Mouse (Mus musculus) cerebellum, adult 18-20 months (tissue): ENCODE results near the gene Clba1.
A peak's percentile ranks its signal among the peaks of the same experiment; 100 is the strongest.

Experiments
- DNase-seq, 2 experiments: peaks; one replicate each; pipeline ENCODE4 v3.0.0; 2021

Clba1 gene

GRCm38 (mm10) chr12:112808587-112809364, at the start of gene Clba1:
Gene Clba1, plus strand, starts transcription at chr12:112808937.
- DNase-seq = peak; percentile 94 to 96

- no peak for DNase-seq
Measured at GRCm38 (mm10) chr12:112759471-112759870, 49.3 kb upstream of the Clba1 start.

- DNase-seq = no peak
Measured at GRCm38 (mm10) chr12:112760154-112760926, 48.4 kb upstream of the Clba1 start, which contains the start of gene Pld4. Gene Pld4, plus strand, starts transcription at chr12:112760655.

GRCm38 (mm10) chr12:112761411-112761810, 47.3 kb upstream of the Clba1 start:
- DNase-seq = no peak

- no peak for DNase-seq
Measured at GRCm38 (mm10) chr12:112762018-112762417, 46.7 kb upstream of the Clba1 start.

DNA sequence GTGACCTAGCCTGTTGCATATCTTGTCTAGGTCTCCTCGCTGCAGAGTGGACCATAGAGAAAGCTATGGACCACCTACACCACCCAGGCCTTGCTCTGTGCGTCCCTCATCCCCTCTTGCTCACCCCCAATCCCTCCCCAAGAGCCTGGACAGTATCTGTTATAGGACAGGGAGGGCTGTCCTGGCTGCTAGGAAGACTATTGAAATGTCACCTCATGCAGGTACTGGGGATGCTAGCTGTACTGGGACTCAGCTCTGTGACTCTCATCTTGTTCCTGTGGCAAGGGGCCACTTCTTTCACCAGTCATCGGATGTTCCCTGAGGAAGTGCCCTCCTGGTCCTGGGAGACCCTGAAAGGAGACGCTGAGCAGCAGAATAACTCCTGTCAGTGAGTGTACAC, 45.6 kb upstream of the Clba1 start:
- DNase-seq = no peak

DNA sequence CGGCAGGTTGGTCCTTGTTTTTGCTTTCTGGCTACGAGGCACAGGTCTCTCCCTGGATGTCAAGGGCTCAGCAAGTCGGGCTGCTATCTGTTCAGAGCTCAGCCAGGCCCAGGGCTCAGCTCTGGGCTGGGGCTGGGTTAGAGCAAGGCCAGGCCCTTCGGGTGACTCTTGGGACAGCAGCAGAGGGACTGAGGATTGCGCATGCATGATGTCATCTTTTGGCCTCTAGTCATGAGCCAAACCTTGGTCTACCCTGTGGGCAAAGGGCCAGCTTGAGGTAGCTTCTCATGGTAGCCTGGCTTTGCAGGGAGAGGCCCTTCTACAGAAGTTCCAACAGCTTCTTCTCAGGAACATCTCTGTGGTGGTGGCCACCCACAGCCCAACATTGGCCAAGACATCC, 44.6 kb upstream of the Clba1 start:
- no peak for DNase-seq

DNA sequence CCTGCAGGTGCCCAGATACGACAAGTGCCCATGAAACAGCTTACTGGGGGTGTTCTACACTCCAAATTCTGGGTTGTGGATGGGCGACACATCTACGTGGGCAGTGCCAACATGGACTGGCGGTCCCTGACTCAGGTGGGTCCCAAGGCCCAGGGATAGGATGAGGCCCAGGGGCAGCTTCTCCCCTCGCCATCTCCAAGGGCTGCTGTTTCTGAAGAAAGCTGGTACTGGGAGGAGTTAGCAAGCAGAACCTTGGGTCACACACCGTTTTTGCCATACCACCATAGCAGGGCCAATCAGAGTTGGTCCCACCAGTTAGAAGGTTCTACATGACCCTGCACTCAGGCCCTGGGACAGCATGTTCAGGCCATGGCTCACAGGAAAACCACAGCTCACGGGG, 43.7 kb upstream of the Clba1 start:
- DNase-seq = no peak

DNA sequence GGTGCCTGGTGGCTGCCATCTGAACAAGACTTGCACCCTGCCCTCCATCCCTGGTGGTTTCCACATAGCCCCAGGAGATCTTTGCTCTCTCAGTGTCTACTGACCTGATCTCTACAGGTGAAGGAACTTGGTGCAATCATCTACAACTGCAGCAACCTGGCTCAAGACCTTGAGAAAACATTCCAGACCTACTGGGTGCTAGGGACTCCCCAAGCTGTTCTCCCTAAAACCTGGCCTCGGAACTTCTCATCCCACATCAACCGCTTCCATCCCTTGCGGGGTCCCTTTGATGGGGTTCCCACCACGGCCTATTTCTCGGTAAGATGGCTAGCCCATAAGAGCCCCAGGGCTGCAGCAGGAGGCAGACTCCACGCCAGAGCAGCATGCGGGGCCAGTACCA, 42.2 kb upstream of the Clba1 start:
- no peak for DNase-seq

- no peak for DNase-seq
Measured at GRCm38 (mm10) chr12:112767036-112767890, 41.5 kb upstream of the Clba1 start.

- DNase-seq = no peak
Measured at GRCm38 (mm10) chr12:112768166-112768565, 40.6 kb upstream of the Clba1 start.

GRCm38 (mm10) chr12:112769031-112769430, 39.7 kb upstream of the Clba1 start:
- DNase-seq = no peak

DNA sequence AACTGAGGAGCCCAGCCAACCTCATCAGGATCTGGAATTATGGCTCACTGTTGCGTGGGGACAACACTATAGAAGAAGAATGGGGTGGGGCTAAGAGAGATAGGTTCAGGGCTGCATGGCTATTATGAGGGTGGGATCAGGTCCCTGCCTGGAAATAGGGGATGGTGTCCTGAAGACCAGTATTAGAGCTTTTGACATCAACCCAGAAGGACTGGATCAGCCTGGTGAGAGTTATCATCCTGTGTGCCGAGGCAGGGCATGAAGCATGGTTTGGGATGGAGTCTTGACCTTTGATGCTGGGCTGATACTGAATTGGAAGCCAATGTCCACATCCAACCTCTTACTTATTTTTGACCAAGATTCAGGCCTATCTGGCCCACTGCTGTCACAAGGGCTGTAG, 39.0 kb upstream of the Clba1 start:
- no peak for DNase-seq

GRCm38 (mm10) chr12:112770396-112770795, 38.3 kb upstream of the Clba1 start:
- DNase-seq = no peak

DNA sequence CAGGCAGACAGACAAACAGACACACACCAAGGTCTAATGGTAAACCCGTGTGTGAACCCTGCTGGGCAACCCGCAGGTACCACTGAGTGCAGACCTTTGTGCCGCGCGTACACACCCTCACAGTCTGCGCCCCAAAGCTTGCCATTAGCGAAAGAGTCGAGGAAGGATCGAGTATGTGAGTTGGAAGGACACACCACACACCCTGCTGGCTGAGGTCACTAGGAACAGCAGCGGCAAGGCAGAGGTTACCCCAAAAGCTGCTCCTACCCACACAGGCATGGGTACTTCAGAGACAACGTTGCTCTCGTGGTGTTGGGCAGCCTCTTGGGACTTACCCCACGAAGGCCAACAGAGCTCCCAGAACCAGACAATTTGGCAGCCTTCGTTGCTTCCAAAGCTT, 36.4 kb upstream of the Clba1 start:
- no peak for DNase-seq

DNA sequence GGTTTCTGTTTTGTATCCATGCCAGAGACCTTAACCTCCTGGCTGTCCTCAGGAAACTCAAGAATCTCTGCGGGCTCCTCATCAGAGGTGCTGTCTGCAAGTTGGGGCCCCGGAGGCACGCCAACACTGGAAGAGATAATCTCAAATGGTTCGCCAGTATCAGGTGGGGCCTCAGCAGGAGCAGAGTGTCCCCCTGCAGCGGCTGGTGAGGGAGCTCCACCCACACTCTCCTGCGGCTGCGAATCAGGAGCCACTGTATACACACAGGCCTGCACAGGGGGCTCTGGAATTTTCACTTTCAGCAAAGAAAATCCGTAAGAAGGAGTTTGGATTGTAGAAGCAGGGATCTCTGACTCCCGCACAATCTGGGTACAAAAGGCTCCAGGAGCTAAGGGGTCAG, 35.4 kb upstream of the Clba1 start:
- no peak for DNase-seq

DNA sequence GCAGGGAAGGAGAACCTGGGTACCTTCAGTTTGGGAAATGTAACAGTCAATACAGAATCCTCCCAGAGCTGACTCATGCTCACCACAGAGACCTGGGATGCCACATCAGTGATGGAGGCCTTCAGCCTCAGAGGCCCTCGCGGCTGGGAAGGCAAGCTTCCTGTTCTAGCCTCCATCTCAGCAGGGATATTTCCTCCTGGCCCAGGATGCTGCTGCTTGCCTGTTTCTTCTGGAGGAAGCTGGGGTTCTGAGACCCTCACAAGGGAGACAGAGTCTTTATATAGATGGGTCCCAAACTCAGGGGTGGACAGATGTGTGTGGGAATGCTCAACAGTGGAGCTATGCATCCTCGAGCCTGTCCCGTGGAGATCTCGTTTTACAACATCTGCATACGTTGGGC, 34.7 kb upstream of the Clba1 start:
- no peak for DNase-seq

DNA sequence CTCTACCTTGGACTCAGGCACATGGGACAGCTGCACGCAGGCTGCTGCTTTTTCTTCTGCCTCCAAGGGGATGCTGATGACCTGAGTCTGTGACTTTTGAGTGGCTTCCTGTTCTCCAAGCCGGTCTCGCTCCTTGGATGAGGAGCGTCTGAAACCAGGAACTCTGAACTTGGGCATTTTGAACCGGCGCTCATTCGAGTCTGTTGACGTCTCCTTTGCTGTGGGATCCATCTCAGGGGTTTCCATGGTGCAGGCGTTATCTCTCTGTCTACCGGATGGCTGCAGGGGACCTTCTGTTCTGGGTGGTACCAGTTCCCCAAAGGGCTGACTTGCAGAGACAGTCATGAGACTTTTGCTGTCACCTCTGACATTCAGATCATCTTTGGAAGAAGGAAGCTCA, 34.3 kb upstream of the Clba1 start:
- DNase-seq = no peak

DNA sequence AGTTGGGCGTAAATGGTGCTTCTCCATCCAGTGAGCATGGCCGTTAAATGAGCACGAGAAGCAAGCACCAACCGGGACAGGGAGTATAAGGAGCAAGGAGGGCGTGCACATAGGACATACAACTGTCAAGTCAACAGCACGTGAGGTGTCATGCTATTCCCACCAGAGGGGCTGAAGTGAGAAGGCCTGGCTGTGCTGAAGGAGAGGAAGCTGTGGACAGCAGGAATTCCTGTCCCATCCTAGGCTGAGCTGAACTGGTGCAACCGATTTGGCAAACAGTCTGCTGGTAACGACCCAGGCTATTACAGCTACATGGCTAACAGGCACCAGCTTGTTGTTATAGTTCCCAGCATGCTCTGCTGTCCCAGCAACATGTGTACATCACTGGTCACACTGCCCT, 17.7 kb upstream of the Clba1 start:
- no peak for DNase-seq

GRCm38 (mm10) chr12:112793601-112794355, 15.0 kb upstream of the Clba1 start:
- DNase-seq = no peak

GRCm38 (mm10) chr12:112794356-112794816, 14.4 kb upstream of the Clba1 start:
- DNase-seq = no peak

DNA sequence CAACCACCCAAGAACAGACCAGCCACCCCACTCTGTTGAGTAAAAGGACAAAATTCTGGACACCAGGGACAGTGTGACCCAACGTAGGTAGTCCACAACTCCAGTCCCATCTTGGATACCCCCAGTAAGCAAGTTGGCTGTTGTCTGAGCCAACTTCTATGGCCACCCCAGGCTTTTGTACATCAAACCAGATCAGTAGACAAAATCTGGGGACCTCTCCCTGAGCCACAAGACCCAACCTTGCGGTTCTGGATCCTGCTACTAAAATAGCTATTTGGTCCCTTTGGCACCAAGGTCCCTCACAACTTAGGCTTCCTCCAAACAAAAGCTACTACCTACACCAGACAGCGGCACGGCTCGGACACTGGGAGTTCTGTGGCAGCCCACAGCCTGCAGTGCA, 13.7 kb upstream of the Clba1 start:
- DNase-seq = no peak
